Comparison of ENCODE assay signal across 23 mouse cellular contexts in the genomic region with DNA sequence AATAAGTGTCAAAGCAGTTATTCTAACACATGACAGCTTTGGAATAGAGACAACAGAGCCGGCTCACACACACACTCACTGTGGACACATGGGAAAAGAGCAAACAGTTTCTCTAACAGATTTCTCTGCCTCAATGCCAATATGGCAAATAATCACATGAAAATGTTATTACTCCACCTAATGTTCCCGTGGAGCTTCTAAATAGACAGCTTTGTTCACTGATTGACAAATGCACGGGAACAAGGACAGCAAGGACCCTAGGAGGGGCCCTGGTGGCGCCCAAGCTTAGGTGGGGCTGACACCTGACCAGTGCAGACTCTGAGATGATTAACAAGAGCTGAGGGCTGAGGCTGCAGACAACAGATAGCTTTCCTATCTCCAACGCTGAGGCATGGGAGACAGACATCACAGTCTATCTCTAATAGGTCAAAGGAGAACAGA.
A peak's percentile ranks its signal among the peaks of the same experiment; 100 is the strongest.
DNase-seq lines count a peak whose midpoint lies in the region; ATAC-seq lines count a peak whose summit lies in the region.
"Had no signal": no experiment of that assay in that cellular context is flagged by ENCODE, and none has a peak within 500 bp of the region (broad histone marks: within the 10 kb centered on the region; RNA-seq: fewer than 3 reads in every experiment).

No protein-coding gene starts in this region.

- H3K4me3 ChIP-seq in forebrain, embryonic 13.5 days = no peak overlapping the region
- H3K4me3 ChIP-seq in forebrain, embryonic 12.5 days (replicated peaks) = no peak overlapping the region
- no peak overlapping the region for H3K4me3 ChIP-seq in intestine, embryonic 16.5 days (ENCODE audit: low read length)
- H3K4me3 ChIP-seq: embryonic facial prominence, embryonic 10.5 days; heart, embryonic 10.5 days; kidney, embryonic 15.5 days; limb, embryonic 15.5 days had no signal

- ATAC-seq in forebrain, embryonic 13.5 days = no peak
- ATAC-seq in forebrain, embryonic 12.5 days (ENCODE audit: low FRiP score) = no peak
- peak; percentile 75 for ATAC-seq in intestine, embryonic 16.5 days
- ATAC-seq: hindbrain, embryonic 16.5 days had no signal

- WGBS in forebrain, embryonic 13.5 days = 48% methylated on average over 5 of the region's 5 CpGs
- WGBS in forebrain, embryonic 12.5 days = 50% methylated on average over 5 of the region's 5 CpGs
- WGBS in intestine, embryonic 16.5 days = 56% methylated on average over 5 of the region's 5 CpGs

- peak; percentile 68 for DNase-seq in layer of hippocampus, adult 11-12 months (ENCODE audit: low spot score)
- no peak for DNase-seq in layer of hippocampus, postnatal 25 days (ENCODE audit: extremely low spot score in 1 of 2, low spot score in 1 of 2)
- DNase-seq in layer of hippocampus, postnatal 14 days (ENCODE audit: low spot score in 2 of 2) = peak; percentile 64 to 92
- no peak for DNase-seq in right cerebral cortex, postnatal 25 days
- DNase-seq in adrenal gland, postnatal 10 days = no peak
- DNase-seq: adrenal gland, postnatal 25 days; cerebellum, adult 11 months; cerebellum, postnatal 10 days; heart, postnatal 4 days; kidney, adult 11 months; kidney, postnatal 36 days; thymus, adult 18-20 months; thymus, postnatal 4 days had no signal

- H3K4me2 ChIP-seq in forebrain, embryonic 13.5 days = no peak overlapping the region
- no peak overlapping the region for H3K4me2 ChIP-seq in forebrain, embryonic 12.5 days
- H3K4me2 ChIP-seq in intestine, embryonic 16.5 days (ENCODE audit: low read depth, low read length) = no peak overlapping the region
- H3K4me2 ChIP-seq: kidney, embryonic 15.5 days; limb, embryonic 15.5 days; lung, embryonic 14.5 days had no signal

- no peaks in the 10 kb centered on the region for H3K9me3 ChIP-seq in forebrain, embryonic 13.5 days (replicated peaks)
- no peaks in the 10 kb centered on the region for H3K9me3 ChIP-seq in forebrain, embryonic 12.5 days
- no peaks in the 10 kb centered on the region for H3K9me3 ChIP-seq in intestine, embryonic 16.5 days (ENCODE audit: control insufficient read depth, low read length)
- H3K9me3 ChIP-seq: embryonic facial prominence, embryonic 10.5 days; heart, embryonic 10.5 days; kidney, embryonic 15.5 days; limb, embryonic 15.5 days had no signal

- H3K27ac ChIP-seq in forebrain, embryonic 13.5 days = 0 out of 2 replicates have a peak overlapping the region, but pooled peaks have one; percentile 31
- no peak overlapping the region for H3K27ac ChIP-seq in forebrain, embryonic 12.5 days
- H3K27ac ChIP-seq in intestine, embryonic 16.5 days (ENCODE audit: low read length) = peak overlapping the region; percentile 8; the same call in 1 of the 2 replicates
- H3K27ac ChIP-seq: embryonic facial prominence, embryonic 10.5 days; kidney, embryonic 15.5 days; limb, embryonic 15.5 days; liver, embryonic 14.5 days had no signal

- peaks cover 18% of the 10 kb centered on the region for H3K4me1 ChIP-seq in forebrain, embryonic 13.5 days
- H3K4me1 ChIP-seq in forebrain, embryonic 12.5 days = peaks cover 19% of the 10 kb centered on the region; the same call in 1 of the 2 replicates
- peaks cover 12% of the 10 kb centered on the region; the same call in 1 of the 2 replicates for H3K4me1 ChIP-seq in intestine, embryonic 16.5 days (ENCODE audit: control insufficient read depth, insufficient read depth, low read length)

- no peaks in the 10 kb centered on the region for H3K27me3 ChIP-seq in forebrain, embryonic 13.5 days
- H3K27me3 ChIP-seq in forebrain, embryonic 12.5 days = no peaks in the 10 kb centered on the region
- H3K27me3 ChIP-seq in intestine, embryonic 16.5 days (replicated peaks; ENCODE audit: control insufficient read depth, insufficient read depth, low read length) = no peaks in the 10 kb centered on the region
- H3K27me3 ChIP-seq: kidney, embryonic 15.5 days; limb, embryonic 15.5 days had no signal

- H3K9ac ChIP-seq in forebrain, embryonic 13.5 days = no peak overlapping the region
- H3K9ac ChIP-seq in forebrain, embryonic 12.5 days = no peak overlapping the region
- no peak overlapping the region for H3K9ac ChIP-seq in intestine, embryonic 16.5 days (ENCODE audit: low read depth, low read length)
- H3K9ac ChIP-seq: kidney, embryonic 15.5 days; limb, embryonic 15.5 days; liver, embryonic 14.5 days; lung, embryonic 14.5 days had no signal

- H3K36me3 ChIP-seq in forebrain, embryonic 13.5 days (ENCODE audit: poor library complexity, severe bottlenecking) = no peaks in the 10 kb centered on the region
- H3K36me3 ChIP-seq in forebrain, embryonic 12.5 days (replicated peaks) = no peaks in the 10 kb centered on the region
- no peaks in the 10 kb centered on the region for H3K36me3 ChIP-seq in intestine, embryonic 16.5 days (ENCODE audit: control insufficient read depth, insufficient read depth, low read length)
- H3K36me3 ChIP-seq: embryonic facial prominence, embryonic 10.5 days; kidney, embryonic 15.5 days; limb, embryonic 15.5 days had no signal

Comparison
In these comparisons a context has a peak if more than half of its experiments do, and no peak if none do; other contexts are left out.
1. DNase-seq: peak in layer of hippocampus, adult 11-12 months (single experiment) and layer of hippocampus, postnatal 14 days (2 of 2); none in layer of hippocampus, postnatal 25 days (0 of 2), right cerebral cortex, postnatal 25 days (single experiment) and adrenal gland, postnatal 10 days (single experiment).